Mouse (Mus musculus) heart, embryonic 10.5 days (tissue): Measurements from ENCODE around the gene Serpinb1c. TPM values are rescaled to one million over a fixed set of nuclear protein-coding genes. Genes with fewer than 3 reads are reported as not detected.
"Not testable (repeated sequence)": the region's sequence is repeated elsewhere in the genome, so short reads cannot be mapped to it uniquely, and the experiment has no call there.

ENCODE experiments used
- DNase-seq: peaks from one replicate; pipeline ENCODE4 v3.0.0-alpha.2; 2017; ENCODE audit warnings: low spot score
- H3K27ac ChIP-seq: fragments of 300-500 bp; sonication (generic); 2 replicates; pipeline ENCODE4 v1.5.1; 2016; ENCODE audit warnings: mild to moderate bottlenecking
- H3K27me3 ChIP-seq: fragments of 300-500 bp; sonication (generic); 2 replicates; pipeline ENCODE4 v1.6.1; 2016; ENCODE audit warnings: mild to moderate bottlenecking; ENCODE audit not compliant: poor library complexity, insufficient read depth, severe bottlenecking
- H3K36me3 ChIP-seq: fragments of 300-500 bp; sonication (generic); 2 replicates; pipeline ENCODE4 v1.6.1; 2016; ENCODE audit warnings: mild to moderate bottlenecking, moderate library complexity
- H3K4me1 ChIP-seq: fragments of 300-500 bp; sonication (generic); 2 replicates; pipeline ENCODE4 v1.6.1; 2016; ENCODE audit warnings: mild to moderate bottlenecking
- H3K4me3 ChIP-seq: fragments of 300-500 bp; sonication (generic); 2 replicates; pipeline ENCODE4 v1.5.1; 2016; ENCODE audit warnings: mild to moderate bottlenecking, moderate library complexity
- H3K9me3 ChIP-seq: fragments of 300-500 bp; sonication (generic); 2 replicates; pipeline ENCODE4 v1.6.1; 2016; ENCODE audit warnings: mild to moderate bottlenecking, moderate library complexity
- WGBS: fragments of 180-500 bp; shearing (Covaris S2); methylation state at CpG from one replicate; pipeline ENCODE4 v1.1.7; 2016; 5-methylcytosine and 5-hydroxymethylcytosine counted together
- polyA plus RNA-seq: library from polyadenylated mRNA; unstranded; fragments of >200 nt; fragmentation: Nextera tagmentation; extraction: Ambion mirVana; gene quantifications from 2 replicates; pipeline ENCODE4 v1.2.1, GENCODE M21; 2016

The Serpinb1c gene
- not detected in 2 replicates for polyA plus RNA-seq

DNA sequence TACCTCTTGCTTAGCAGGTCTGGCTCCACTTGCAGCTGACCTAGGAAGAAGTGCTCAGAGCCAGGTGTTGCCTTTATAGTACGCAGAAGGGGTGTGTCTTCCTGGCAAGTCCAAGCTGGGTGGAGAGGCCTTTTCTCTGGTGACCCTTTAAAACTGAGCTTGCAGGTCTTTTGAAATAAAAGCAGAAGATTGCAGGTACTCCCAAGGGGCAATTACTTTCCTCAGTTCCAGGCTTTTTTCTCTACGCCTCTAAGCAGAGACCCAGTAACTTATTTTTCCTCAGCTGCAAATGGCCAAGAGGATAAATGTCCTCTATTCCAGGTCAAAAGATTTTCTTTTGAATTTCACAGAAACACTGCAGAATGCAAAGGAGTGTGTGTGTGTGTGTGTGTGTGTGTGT, at the start of gene Serpinb1c:
TSS of gene Serpinb1c (minus strand) at position 101 of the 400 bp plus-strand sequence.
- Histone ChIP-seq H3K36me3 (no peaks in the 10 kb centered on the region), H3K9me3 (no peaks in the 10 kb centered on the region), H3K27me3 (no peaks in the 10 kb centered on the region), H3K27ac (no peak within 1 kb of the TSS), H3K4me3 (no peak within 1 kb of the TSS), H3K4me1 (no peaks in the 10 kb centered on the region)
- WGBS, result 82% methylated on average over 2 of the region's 2 CpGs
- no peak for DNase-seq

DNA sequence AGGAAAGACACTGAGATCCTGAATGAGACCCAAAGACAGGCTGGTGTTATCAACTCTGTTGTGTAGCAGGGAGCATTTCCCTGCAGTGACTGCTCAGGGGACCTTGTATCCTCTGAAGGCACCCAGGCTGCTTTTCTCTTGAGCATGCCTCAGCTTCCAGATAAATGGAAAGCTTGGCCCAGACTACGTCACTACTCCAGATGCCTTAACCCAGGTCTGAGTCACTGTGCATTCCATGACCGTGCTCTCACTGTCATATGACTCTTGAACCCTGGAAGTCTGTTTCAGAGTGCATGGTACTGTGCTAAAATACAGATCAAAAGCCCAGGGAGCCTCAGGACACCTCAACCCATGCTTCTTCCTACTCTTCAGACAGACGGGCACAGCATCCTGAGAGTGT, 41.2 kb upstream of the Serpinb1c start:
- not testable (repeated sequence) for H3K9me3 ChIP-seq, H3K27me3 ChIP-seq, H3K4me3 ChIP-seq, H3K36me3 ChIP-seq, DNase-seq, H3K27ac ChIP-seq
- WGBS, result 46% methylated on average over 3 of the region's 3 CpGs
- peaks cover 14% of the 10 kb centered on the region; the same call in 1 of the 2 replicates for H3K4me1 ChIP-seq

GRCm38 (mm10) chr13:32938275-32938674, 40.3 kb upstream of the Serpinb1c start:
- H3K27me3 ChIP-seq, H3K4me3 ChIP-seq: not testable (repeated sequence)

DNA sequence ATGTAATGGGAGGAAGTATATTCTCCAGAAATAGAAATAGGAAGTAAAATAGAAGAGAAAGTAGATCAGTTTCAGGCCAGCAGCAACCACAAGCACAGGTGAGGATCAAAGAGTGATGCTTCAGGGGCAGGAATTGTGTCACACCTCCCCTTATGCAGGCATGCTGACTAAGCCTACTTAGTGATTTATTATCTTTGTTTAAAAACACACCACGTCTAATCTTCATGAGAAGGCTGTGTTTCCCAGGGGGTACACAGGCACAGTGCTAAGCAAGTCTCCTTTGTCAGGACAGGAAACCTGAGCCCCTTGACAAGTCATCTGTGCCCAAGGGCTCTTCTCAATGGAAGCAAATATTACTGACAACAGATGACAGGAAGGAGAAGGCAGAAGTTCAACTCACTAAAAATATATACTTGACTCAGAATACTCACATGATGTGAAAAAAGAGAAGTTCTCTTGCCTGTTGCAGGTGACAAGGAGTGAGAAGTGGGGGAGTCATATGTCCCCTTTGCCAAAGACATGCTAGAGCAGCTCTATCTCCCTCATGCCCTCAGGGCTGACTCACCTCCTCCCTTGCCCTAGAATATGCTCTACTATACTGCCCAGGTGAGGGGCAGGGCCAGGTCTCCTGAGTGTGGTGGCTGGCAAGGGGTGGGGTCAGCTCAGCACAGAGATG, 36.8 kb upstream of the Serpinb1c start:
- H3K36me3 ChIP-seq, result no peaks in the 10 kb centered on the region
- H3K27ac ChIP-seq, result no peak overlapping the region
- H3K4me3 ChIP-seq, result no peak overlapping the region
- WGBS, result 38% methylated on average over 1 of the region's 1 CpGs
- no peaks in the 10 kb centered on the region for H3K9me3 ChIP-seq
- no peaks in the 10 kb centered on the region for H3K27me3 ChIP-seq
- DNase-seq, result no peak
- peaks cover 14% of the 10 kb centered on the region; the same call in 1 of the 2 replicates for H3K4me1 ChIP-seq

More at GRCm38 (mm10) chr13:32938275-32938674, 40.3 kb upstream of the Serpinb1c start:
- H3K36me3 ChIP-seq, DNase-seq, H3K9me3 ChIP-seq, H3K27ac ChIP-seq: not testable (repeated sequence)
- peaks cover 14% of the 10 kb centered on the region; the same call in 1 of the 2 replicates for H3K4me1 ChIP-seq
- 65% methylated on average over 4 of the region's 4 CpGs for WGBS

DNA sequence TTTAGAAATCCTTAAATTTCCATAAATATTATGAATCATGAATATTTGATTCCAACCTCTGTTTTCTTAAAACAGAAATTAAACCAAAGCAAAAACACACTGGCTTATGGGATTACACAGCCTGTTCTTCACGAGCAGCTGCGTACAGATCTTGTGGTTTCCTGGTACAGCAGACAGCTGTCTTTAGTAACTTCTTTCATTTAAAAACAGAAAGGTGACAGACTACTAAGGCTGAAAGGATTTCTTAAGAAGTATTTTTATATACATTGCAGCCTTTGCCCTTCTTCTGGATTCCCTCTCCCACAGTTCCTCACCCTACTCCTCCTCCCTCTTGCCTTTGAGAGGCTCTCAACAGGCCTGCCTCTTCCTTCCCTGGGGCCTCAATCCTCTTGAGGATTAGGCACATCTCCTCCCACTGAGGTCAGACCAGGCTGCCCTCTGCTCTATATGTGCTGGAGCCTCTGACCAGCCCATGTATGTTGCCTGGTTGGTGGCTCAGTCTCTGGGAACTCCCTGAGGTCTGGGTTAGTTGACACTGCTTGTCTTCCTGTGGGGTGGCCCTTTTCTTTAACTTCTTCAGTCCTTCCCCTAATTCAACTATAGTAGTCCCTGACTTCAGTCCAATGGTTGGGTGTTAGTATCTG, 31.2 kb upstream of the Serpinb1c start:
- Histone ChIP-seq H3K9me3 (no peaks in the 10 kb centered on the region), H3K4me3 (no peak overlapping the region), H3K27ac (peak overlapping the region; percentile 59; the same call in 1 of the 2 replicates), H3K36me3 (no peaks in the 10 kb centered on the region), H3K27me3 (no peaks in the 10 kb centered on the region), H3K4me1 (peaks cover 31% of the 10 kb centered on the region)
- no peak for DNase-seq
- 90% methylated on average over 2 of the region's 2 CpGs for WGBS

DNA sequence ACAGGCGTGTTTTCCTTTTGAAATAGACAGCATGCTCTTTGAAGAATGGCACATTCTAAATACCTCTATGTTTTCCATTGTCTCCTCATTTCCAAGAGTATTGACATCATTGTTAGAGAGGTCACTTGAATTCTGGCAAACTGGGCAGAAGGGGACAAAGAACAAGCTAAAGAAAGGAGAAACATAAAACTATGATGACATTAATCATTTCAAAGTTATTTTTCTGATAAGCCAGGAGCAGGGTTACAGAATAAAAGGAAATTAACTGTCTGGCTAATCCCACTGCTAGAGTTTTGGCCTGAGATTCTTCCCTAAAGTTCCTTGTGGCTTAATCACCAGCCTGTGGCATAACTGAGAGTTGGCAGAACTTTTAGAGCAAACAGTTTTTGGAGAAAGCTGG, 29.2 kb upstream of the Serpinb1c start:
- 67% methylated on average over 1 of the region's 1 CpGs for WGBS
- no peaks in the 10 kb centered on the region for H3K27me3 ChIP-seq
- no peaks in the 10 kb centered on the region for H3K9me3 ChIP-seq
- H3K4me3 ChIP-seq, result no peak overlapping the region
- H3K36me3 ChIP-seq, result no peaks in the 10 kb centered on the region
- peak overlapping the region; percentile 83; the same call in 1 of the 2 replicates for H3K27ac ChIP-seq
- peaks cover 38% of the 10 kb centered on the region for H3K4me1 ChIP-seq
- DNase-seq, result no peak

GRCm38 (mm10) chr13:32926661-32927060, 28.6 kb upstream of the Serpinb1c start:
- H3K9me3 ChIP-seq, result no peaks in the 10 kb centered on the region
- H3K27ac ChIP-seq, result peak overlapping the region; percentile 83
- DNase-seq, result no peak
- no peak overlapping the region for H3K4me3 ChIP-seq
- peaks cover 38% of the 10 kb centered on the region for H3K4me1 ChIP-seq
- H3K27me3 ChIP-seq, result no peaks in the 10 kb centered on the region
- H3K36me3 ChIP-seq, result no peaks in the 10 kb centered on the region
- 45% methylated on average over 2 of the region's 2 CpGs for WGBS

GRCm38 (mm10) chr13:32924578-32925360, 26.8 kb upstream of the Serpinb1c start:
- Histone ChIP-seq H3K4me3 (no peak overlapping the region), H3K9me3 (no peaks in the 10 kb centered on the region), H3K27ac (peak overlapping the region; percentile 80), H3K36me3 (no peaks in the 10 kb centered on the region), H3K27me3 (no peaks in the 10 kb centered on the region), H3K4me1 (peaks cover 38% of the 10 kb centered on the region)
- peak; percentile 88 for DNase-seq
- WGBS, result 28% methylated on average over 7 of the region's 7 CpGs

- Histone ChIP-seq H3K27me3 (no peaks in the 10 kb centered on the region), H3K4me1 (peaks cover 33% of the 10 kb centered on the region), H3K4me3 (no peak overlapping the region), H3K36me3 (no peaks in the 10 kb centered on the region), H3K9me3 (no peaks in the 10 kb centered on the region), H3K27ac (peak overlapping the region; percentile 73)
- no peak for DNase-seq
These were observed 24.6 kb upstream of the Serpinb1c start for GRCm38 (mm10) chr13:32922622-32923021.

- Histone ChIP-seq H3K36me3 (no peaks in the 10 kb centered on the region), H3K4me3 (no peak overlapping the region), H3K27me3 (no peaks in the 10 kb centered on the region), H3K27ac (peak overlapping the region; percentile 85), H3K9me3 (no peaks in the 10 kb centered on the region), H3K4me1 (peaks cover 14% of the 10 kb centered on the region)
- peak; percentile 84 for DNase-seq
These were observed 14.9 kb upstream of the Serpinb1c start for GRCm38 (mm10) chr13:32912770-32913380.

- H3K36me3 ChIP-seq, result no peaks in the 10 kb centered on the region
- H3K9me3 ChIP-seq, result no peaks in the 10 kb centered on the region
- WGBS, result 84% methylated on average over 3 of the region's 3 CpGs
- no peaks in the 10 kb centered on the region for H3K27me3 ChIP-seq
- no peak for DNase-seq
- H3K4me1 ChIP-seq, result peaks cover 17% of the 10 kb centered on the region
- no peak overlapping the region for H3K27ac ChIP-seq
- no peak overlapping the region for H3K4me3 ChIP-seq
These were observed 10.2 kb upstream of the Serpinb1c start for GRCm38 (mm10) chr13:32908182-32908581.

DNA sequence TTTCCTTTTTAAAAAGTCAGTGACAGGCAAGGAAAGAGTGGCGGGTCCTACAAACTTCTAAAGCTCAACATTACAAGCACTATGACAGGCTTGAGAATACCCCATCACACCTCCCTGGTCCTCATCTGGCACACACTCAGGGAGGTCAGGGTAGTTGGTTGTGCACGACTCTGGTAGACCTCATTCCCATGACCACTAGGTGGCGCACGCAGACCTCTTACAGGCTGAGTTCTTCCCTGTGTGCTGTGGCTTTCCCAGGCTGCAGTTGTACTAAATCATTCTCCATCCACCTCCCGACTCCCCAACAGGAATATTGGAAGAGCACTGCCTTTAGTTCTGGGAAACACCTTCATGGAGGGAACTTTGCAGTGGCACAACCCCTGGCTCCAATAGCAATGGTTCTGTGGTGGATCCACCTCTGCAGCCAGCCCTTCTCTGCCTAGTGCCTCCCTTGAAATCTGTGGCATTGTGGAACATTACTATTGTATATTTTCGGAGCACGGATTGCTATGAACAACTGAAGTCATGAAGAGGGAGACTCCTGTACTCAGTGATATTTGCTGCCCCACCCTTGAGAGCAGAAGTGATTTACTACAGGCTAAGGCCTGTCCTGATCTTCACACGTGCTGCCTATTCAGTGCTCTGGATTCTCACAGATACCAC, 5.3 kb upstream of the Serpinb1c start:
- Histone ChIP-seq H3K4me3 (no peak overlapping the region), H3K9me3 (no peaks in the 10 kb centered on the region), H3K36me3 (no peaks in the 10 kb centered on the region), H3K27me3 (no peaks in the 10 kb centered on the region), H3K4me1 (peaks cover 6% of the 10 kb centered on the region; the same call in 1 of the 2 replicates), H3K27ac (peak overlapping the region; percentile 64; the same call in 1 of the 2 replicates)
- DNase-seq, result peak; percentile 93
- WGBS, result 32% methylated on average over 8 of the region's 8 CpGs
